Mouse (Mus musculus) neutrophil, adult 65 days (primary cell): ENCODE measurements around the gene Ddx51. TPM values are rescaled to one million over a fixed set of nuclear protein-coding genes. Genes with fewer than 3 reads are reported as not detected.

Experiments
- total RNA-seq: library from RNA; stranded (reverse); gene quantifications from 2 replicates; pipeline ENCODE4 v1.2.4, GENCODE M21; 2023

Gene Ddx51
- 15.2 and 27.9 TPM in 2 replicates for total RNA-seq

DNA sequence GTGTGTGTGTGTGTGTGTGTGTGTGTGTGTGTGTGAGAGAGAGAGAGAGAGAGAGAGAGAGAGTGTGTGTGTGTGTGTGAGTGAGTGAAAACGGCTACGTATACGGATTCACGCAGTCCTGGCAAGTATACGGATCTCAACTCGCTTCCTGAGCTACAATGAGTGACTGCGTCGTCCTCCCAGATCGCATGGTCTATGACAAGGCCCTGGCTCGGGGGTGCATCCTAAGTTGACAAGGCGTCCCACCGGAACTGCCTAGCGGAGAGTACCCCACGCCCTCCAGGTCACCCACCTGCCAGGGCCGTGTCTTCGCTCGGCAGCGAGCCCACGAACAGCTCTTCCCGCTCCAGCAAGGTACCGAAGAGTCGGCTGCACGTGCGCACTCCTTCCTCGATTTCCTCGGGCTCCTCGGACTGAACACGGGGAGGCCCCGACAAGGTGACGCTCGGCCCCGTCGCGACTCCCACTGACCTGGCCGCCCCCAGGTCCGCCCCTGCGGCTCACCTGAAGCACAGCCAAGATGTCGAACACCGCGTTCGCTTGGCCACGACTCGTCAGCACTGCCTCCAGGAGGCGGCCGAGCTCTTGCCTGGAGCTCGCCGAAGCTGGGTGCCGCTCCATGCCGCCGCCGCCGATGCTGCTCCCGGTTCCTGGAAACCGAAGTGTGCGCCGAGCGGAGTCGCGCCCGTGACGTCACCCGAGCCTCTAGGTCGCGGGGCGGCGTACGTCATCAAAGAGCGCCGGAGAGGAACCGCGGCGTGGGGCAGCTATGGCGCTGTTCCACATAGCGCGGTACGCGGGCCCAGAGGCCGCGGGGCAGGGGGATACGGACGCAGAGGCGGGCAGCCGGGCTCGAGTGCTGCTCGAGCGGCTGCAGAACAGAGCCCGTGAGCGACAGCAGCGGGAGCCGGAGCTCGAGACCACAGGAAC, at the start of gene Ddx51, which contains the start of gene Noc4l:
TSS of gene Ddx51 (plus strand) at position 733 of the 930 bp plus-strand sequence.
TSS of gene Noc4l (minus strand) at position 699 of the 930 bp plus-strand sequence.

Other genes starting within 250 kb of the Ddx51 start
- 115 and 169 TPM in 2 replicates for gene Fbrsl1, start 204.9 kb upstream of the Ddx51 start, total RNA-seq
- 3.0 and 3.8 TPM in 2 replicates for gene Galnt9, start 109.1 kb upstream of the Ddx51 start, total RNA-seq
- gene Noc4l, start within 50 bp of the Ddx51 start, total RNA-seq, result 23.1 and 25.6 TPM in 2 replicates
- gene Ep400, start 117.3 kb downstream of the Ddx51 start, total RNA-seq, result 127 and 151 TPM in 2 replicates
- 10.8 and 11.6 TPM in 2 replicates for gene Pus1, start 127.2 kb downstream of the Ddx51 start, total RNA-seq
- 176 and 241 TPM in 2 replicates for gene Ulk1, start 156.6 kb downstream of the Ddx51 start, total RNA-seq
- gene Hscb, start 186.3 kb downstream of the Ddx51 start, total RNA-seq, result 6.4 and 6.5 TPM in 2 replicates
- 9.3 and 9.4 TPM in 2 replicates for gene Chek2, start 186.5 kb downstream of the Ddx51 start, total RNA-seq
- 0.95 and 1.9 TPM in 2 replicates for gene Ttc28, start 226.4 kb downstream of the Ddx51 start, total RNA-seq